Mouse (Mus musculus): Measurements from ENCODE around the gene Cd247.
A peak's percentile ranks its signal among the peaks of the same experiment; 100 is the strongest.

The Cd247 gene

DNA sequence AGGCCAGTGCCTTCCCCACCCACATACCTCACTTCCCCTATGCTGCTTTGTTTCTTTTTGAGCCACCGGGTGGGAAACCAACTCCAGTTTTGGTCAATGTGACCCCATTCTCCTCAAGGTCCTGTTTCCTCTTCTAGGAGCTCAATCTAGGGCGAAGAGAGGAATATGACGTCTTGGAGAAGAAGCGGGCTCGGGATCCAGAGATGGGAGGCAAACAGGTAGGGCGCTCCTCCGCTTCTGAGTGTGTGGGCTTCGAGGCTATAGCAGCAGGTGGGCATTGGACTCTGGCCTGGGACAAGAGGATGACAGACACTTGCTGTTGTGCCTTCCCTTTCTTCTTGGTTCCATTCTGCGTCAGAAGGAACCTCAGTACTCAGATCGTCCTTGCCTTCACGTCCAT is 68.8 kb downstream of the Cd247 start:
- no peak for DNase-seq

DNA sequence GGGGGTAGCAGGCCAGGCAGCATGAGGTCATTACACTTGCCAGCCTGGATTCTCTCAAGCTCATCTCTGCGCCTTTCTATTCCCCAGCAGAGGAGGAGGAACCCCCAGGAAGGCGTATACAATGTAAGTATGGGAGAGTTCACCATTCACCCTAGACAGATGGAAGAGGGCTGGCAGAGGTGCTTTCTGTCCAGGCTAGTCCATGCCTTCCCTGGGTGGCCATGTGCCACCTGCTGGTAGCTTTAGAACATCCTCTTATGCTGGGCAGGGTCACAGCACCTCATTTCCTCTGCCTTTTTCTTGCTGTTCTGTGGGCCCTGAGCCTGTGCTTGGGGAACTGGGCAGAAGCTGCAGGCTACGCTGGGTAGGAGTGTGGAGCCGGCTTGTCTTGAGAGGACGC is 69.9 kb downstream of the Cd247 start:
- DNase-seq, result no peak

DNA sequence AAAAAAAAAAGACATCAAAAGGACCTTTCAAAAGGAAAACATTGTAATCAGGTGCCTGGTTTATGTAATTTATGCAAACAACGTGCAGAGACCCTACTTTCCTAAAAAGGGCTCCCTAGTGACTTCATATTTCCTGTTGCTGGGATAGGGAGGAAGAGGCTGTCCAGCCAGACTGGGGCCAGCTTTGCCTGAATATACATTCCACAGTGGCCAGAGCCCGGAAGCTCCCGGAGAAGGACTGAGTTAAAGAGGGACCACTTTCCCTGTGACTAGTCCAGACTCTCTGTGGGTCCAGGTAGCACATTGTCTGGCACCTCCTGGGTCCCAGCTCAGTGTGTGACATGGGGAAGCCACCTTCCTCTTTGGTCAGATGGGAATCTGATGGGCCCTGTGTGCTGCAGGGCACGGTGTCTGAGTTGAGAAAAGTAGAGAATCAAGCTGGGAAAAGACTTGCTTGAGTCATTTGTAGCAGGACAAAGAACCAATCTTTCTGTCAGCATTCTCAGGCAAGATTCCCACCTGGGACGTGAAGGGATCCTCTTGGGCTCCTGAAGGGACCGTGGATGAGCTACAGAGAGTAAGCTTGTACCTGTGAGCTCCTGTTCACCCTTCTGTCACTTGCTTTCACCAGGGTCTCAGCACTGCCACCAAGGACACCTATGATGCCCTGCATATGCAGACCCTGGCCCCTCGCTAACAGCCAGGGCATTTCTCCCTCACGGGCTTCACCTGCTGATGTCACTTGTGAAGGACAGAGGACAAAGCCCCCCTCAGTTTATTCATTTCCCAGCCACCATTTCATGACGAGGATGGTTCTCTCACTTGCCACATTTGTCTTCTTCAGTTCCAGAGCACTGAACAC is 72.1 kb downstream of the Cd247 start:
- no peak for DNase-seq

DNA sequence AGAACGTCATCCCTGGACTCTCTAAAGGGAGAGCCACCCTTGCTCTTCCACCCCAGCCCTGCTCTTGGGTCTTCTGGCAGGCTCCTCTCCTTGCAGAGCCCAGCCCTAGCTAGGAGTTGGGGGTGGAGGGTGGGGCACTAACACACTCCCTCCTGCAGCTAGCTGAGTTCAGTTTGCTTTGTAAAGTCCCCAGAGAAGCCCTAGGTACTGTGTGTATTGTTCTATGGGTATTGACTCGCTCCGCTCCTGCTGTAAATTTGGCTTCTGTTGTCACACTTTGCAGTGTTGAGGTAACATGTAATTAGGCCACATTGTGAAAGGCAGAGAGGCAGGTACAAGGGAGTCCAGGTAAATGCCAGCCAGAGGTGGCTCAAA is 72.7 kb downstream of the Cd247 start:
- DNase-seq, result no peak

DNA sequence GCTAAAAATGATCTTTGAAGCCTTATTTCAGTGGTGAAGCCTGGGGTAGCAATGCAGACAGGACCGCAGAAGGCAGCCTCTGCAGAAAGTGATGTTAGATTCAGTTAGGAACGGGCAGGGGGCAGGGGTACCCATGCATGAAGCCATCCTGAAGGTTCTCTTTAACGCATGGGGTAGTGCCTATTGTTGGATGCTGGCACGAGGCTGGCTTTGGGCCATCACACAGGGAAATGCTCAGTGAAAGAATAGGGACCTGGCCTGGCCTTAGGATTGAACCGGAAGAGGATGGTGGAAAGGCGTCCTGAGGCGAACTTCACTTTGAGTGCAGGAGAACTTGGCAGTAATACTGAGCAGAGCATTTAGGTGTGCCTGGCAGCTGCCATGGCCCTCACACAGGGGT is 73.6 kb downstream of the Cd247 start:
- no peak for DNase-seq

DNA sequence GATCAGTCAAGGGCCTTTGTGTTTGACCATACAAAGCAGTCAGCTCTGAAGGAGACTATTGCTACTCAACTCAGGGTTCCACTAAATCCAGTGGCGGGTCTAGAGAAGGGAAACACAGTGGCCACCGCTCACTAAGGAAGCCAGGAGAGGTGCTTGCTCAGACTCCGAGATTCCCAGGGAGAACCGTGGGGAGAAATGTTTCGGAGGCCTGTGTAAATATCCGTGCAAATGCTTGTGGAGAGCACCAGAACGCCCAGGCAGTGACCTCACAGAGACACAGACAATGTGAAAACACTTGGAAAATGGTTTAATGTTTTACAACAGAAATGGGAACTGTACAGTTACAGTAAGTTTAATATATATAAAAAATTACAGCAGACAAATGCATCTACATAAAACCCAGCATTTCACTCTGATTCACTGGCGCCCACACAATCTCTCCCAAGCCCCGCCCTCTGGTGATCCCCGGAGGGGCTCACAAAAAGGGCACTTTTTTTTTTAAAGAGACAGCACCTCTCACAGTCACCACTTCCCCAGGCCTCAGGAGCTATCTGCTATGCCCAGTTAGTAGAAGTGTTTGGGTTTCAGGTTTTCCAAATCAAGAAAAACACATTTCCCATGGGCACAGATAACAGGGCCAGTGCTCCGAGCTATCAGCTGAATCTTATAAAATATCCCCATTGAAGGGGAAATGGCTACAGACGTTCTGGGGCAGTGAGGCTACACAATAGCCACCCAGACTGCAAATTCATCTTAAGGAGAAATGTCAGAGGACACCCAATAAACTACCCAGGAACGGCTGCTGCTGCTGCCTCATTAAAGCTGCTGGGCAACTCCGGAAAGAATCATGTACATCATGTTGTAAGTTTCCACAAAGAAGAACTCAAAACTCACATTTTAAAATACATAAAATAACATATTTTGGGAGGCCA is 76.6 kb downstream of the Cd247 start:
- DNase-seq, result no peak

DNA sequence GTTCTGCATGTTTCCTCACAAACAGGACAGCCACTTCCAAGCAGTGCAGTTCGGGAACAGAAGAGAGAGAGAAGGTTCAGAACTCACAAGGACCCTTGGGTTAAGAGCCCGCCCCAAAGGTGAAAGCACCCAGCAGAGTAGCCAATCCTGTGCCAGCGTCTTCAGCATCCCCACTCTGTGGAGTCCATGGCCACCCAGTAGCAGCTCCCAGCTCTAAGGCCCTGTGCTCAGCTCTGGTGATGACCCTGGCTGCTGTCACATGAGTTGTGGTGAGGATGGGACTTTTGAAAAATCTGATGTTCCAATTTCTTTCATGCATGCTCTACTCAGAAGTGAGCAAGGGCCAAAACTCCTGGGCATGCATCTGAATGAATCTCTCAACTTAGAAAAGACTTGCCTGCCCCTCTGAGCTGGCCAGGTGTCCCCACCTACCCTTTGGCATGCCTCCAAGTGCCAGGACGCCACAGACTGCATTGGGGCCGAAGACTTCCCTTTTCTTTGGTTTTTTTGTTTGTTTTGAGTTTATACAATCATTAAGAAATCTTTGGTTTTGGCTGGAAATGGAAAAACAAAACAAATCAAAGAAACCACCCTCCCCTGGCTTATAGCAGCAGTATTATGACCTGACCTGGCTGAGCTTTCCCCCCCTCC is 78.3 kb downstream of the Cd247 start:
- no peak for DNase-seq

DNA sequence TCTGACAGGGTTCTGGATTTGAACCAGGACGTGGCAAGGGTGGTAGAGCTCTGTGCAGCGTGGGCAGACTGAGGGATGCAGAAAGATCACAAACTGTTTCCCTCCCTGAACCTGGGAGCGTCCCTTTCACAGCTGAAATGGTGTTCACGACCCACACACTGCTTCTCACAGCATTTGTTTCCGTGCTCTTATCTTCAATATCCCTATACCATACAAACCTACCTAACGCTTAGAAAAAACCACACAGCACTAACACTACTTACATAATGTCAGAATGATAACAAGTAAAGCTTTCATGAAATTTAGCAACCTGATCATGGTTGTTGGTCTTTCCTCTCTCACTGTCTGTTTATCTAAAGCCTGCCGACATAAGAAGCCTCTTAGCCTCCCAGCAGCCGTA is 80.2 kb downstream of the Cd247 start:
- DNase-seq, result no peak

DNA sequence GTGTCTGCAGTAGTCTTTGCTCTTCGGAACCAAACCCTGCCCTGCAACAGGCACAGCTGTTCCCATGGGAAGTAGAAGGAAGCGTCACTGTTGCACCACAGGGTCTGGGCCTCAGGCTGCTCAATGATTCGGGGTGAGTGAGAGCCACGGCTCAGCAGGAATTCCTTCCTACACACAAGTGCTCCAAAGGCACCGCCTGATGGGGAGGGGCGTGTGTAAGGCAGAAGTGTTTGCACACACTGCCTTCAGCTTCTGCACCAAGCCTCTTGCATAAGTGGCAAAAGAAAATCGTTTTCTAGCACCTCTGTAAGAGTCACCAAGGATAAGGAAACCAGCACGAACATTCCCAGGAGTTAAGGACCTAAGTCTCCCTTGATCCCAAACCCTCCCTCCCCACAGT is 86.2 kb downstream of the Cd247 start:
- no peak for DNase-seq

DNA sequence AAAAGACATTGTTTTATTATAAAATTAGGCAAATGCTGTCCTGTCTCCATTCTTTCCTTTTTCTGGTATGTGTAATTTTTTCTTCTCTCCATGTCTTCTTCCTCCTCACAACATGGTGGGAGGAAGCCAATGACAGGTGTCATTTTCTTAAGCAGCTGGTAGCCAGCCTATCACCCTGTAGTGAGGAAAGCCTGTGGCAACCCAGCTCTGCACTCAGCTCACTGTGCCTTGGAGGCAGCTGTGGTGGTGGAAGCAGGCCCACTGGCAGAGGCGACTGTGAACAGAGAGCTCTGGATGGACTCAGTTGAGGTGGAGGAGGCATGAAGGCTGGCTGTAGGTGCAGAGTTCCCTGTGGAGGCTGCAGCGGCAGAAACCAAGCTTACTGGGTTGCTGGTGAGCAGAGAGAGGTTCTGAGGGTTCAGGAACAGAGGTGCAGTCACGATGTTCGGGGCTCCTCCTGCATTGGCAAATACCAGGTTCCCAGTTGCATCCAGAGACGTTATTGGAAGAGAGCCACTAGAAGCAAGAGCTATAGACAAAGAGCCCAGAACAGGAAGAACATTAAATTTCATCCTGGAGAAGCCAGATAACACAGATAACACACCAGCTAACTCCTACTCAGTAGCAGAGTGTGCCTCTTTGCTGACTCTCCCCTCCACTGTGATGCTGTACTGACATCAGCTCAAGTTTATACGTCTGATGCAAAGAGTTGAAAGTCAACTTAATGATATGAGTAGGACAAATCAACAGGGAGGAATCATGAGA is 87.2 kb downstream of the Cd247 start:
- DNase-seq, result no peak

DNA sequence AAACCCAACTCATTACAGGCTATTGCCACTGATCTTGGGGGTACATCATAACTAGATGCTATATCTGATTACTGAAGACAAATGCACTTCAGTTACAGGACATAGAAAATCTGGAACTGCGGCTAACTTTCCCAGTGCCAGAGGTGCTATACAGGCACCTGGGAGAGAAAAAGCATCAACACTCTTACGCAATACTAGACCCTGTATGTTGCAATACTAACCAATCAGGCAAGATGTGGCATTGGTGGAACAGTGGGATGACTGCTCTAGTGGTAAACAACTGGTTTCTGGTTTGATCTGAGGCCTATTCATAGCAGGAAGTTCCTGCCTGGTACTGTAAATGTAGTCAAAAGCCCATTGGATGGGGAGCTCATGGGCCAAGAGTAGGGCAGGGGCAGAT is 90.3 kb downstream of the Cd247 start:
- no peak for DNase-seq

DNA sequence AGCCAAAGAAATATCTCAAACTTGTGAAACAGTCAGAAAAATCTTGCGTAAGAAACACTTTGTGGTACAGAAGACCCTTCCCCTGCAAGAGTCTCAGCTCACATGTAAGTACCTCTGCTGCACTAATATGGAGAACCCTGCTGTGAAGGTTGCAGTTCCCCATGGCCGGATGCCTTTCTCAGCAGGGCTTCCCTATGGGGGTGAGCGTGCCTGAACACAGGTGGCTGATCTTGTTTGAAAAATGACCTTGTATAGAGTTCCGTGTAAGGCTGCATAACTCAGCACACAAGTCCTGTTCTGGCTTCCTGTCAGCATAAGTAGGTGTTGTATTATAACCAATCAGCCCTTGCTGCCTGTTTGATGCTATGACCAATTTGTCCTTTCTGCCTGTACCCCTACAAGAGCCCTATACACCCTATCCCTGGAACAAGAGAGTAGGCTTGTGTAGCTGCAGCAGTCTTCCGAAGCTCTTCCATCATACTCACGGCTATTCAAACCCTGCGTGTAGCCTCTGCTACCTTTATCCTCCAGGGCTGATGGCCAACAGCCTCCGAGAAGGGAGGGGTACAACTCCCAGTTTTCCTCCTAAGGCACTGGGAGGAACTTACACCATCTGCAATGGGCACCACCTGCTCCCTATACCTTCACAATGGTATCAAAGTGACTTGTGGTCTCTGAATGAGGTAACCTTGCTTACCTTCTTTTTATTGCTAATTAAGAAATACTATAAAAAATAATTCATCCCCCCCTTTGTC is 93.8 kb downstream of the Cd247 start:
- DNase-seq, result peak; percentile 23

DNA sequence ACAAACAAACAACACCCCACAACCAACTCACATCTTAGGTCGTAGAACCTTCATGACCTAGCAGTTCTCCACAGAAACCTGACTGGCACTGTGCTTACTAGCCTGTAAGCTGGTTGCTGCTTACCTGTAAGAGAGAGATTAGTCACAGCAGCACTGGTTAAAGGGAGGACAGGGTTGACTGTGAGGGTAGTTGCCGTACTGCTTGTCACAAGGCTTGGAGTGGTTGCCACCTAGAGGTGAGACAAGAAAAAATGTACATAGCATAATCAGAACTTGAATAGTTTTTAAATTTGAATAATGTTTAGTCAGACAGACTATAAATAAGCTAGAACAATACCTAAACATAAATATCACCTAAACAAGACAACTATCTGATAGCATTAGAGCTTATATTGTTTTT is 103.2 kb downstream of the Cd247 start:
- DNase-seq, result no peak

DNA sequence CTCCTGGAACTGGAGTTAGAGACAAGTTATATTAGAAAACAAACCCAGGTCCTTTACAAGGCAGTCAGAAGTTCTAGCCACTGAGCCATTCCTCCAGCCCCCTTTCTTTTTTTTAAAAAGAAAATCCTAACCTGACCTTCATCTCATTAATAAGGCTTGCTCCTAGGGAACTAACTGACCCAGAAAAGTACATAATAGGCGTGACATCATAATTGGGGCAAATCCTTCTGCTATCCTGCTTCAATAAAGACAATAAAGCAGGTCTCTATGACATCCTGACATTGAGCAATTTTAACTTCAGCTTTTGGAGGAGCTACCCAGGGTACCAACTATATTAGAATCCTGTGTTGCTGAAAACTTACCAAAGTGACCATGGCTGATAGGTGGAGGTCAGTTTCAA is 115.1 kb downstream of the Cd247 start:
- DNase-seq, result no peak

DNA sequence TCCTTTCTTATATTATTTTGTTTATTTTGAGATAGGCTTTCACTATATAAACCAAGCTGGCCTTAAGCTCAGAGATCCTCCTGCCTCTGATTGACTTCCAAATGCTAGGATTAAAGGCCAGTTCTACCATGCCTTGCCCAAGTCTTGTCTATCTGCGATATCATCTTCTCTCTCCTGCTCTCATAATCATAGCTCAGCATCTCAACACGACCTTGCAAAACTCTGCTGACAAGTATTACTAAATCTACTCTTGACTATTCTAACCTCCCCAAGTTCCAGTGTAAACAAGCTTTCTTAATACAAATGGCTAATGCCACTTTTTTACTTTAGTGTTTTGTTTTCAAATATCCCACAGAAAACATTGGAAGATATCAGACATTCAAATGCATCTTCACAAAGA is 119.7 kb downstream of the Cd247 start:
- no peak for DNase-seq

DNA sequence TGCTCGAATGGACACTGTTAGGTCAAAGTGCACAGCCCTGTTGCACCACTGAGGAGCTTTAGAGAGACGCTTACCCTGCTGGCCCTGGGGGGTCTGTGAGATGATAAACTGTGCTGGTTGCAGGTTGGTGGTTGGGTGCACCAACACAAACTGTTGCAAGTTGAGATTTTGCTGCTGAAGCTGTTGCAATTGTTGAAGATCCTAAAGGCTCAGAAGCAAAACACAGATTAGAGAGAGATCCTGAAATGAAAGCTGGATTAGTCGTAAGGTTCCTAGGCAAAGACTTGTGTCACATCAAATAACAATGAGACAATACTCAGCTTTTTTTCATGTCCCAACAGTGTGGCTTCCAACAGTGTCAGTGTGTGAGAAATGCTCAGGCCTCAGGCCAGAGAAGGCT is 120.3 kb downstream of the Cd247 start:
- DNase-seq, result no peak

DNA sequence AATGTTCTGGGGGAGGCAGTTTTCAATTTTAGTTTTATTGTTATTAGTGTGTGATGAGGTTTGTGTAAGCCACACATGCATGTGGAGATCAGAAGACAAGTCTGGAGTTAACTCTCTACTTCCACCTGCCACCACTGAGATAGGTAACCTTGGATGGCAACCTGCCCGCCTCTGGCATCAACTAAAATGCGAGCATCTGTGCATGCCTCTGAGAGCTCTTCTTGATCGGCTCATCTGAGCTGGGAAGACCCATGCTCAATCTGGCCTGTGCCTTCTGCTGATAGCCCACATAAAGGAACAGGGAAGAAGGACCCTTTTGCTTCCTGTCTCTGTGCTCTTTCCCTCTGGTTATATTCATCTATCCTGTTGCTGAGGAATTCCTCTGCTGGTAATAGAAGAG is 121.0 kb downstream of the Cd247 start:
- peak; percentile 75 for DNase-seq

DNA sequence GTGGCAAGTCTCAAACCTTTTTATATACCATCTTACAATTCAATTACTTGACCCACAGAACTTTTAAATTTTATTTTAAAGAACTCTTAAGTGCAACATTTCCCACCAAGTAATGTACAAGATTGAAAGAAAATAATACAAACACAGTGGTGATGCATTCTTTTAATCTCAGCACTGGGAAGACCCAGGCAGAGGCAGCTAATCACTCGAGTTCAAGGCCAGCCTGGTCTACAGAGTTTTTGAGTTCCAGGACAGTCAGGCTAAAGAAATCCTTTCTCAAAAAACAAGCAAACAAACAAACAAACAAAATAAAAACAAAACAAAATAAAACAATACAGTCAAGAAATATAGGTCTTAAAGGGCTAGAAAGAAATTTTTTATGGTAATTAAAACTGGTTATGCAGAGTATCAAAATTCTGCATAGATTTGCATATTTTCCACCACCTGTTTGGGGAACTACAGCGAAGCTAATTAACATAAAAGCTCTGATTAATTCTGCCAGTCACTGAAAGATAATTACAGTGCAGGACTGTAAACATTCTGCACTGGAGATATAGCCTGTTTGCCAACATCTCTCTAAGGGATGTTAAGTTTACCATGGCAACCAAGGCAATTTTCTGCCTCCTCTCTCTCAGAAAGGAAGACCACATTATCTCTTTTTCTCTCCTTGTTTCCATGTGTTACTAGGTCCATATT is 125.4 kb downstream of the Cd247 start:
- DNase-seq, result no peak

DNA sequence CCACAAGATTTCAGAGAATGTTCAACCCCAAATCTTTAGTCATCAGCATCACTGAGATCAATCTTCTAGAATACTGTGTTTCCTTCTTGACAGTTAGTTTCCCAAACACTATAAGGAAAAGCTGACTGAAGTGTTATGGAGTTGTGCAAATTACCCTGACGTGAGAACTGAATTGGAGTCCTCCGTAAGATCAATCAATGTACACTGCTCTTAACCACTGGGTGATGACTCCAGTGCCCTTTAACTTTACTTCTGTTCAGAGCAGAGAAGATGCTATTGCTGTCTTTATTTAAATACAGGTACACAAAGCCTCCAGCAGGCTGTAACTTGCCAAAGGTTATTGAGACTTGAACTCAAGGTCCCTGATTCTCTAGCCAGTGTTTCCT is 125.9 kb downstream of the Cd247 start:
- DNase-seq, result no peak

DNA sequence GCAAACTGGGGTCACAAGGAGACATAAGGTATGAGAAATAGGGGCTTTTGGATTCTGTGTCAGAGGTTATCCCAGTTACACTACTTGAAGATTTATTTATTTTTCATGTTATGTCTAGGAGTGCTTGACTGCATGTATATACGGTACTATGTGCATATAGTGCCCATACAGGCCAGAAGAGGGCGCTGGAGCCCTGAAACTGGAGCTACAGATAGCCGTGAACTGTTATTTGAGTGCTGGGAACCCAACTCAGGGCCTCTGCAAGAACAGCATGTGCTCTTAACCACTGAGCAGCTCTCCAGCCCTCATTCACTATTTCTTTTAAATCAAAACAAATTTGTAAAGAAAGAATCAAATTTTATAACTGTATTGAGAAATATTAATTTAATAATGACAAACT is 132.5 kb downstream of the Cd247 start:
- no peak for DNase-seq

DNA sequence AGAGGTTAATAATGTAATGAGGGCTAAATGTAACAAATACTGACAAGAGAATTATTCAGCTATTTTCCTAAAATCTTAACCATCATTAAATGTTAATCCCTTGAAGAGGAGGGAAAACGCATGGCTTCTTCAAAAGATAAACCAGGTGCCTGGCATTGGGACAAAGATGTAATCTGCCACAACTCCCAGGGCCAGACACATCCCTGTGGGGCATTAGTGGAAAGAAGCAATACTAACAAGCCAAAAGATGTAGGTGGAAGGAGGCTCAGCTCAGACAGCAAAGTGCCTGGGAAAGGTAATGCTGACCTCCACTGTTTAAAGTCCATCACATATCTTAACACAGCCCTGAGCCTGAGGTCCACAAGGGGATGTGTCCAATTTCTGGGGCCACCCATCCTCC is 134.0 kb downstream of the Cd247 start:
- peak; percentile 18 for DNase-seq

DNA sequence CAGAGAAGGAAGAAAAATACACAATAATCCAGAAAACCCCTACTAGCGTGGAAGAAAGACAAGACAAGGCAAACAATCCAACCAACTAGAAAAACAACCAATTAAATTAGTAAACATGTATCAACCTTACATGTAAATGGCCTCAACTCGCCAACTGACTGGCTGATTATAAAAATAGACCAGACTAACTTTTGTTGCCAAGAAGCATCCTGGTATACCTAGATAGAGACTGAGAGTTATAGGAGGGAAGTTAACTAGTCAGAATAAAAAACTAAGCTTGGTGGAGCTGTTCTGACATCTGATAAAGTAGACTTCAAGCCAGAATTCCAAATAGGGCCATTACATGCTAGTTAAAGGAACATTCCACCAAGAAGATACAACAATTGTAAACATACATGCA is 136.7 kb downstream of the Cd247 start:
- no peak for DNase-seq

Data from cerebellum, adult 8-10 months (tissue).